Mouse (Mus musculus) bone marrow, adult 2 months (tissue): ENCODE results near the gene Pusl1.

Source experiments
- CTCF ChIP-seq: fragments of 200-500 bp; IDR thresholded peaks from 2 replicates; pipeline ENCODE4 v1.5.1; 2011; ENCODE audit warnings: low read length, control low read depth; ENCODE audit not compliant: control insufficient read depth, insufficient read depth
- POLR2A ChIP-seq: fragments of 200-500 bp; IDR thresholded peaks from 2 replicates; pipeline ENCODE4 v1.6.1; 2011; ENCODE audit warnings: low read depth, mild to moderate bottlenecking, control low read depth, low read length, borderline replicate concordance; ENCODE audit not compliant: control insufficient read depth

DNA sequence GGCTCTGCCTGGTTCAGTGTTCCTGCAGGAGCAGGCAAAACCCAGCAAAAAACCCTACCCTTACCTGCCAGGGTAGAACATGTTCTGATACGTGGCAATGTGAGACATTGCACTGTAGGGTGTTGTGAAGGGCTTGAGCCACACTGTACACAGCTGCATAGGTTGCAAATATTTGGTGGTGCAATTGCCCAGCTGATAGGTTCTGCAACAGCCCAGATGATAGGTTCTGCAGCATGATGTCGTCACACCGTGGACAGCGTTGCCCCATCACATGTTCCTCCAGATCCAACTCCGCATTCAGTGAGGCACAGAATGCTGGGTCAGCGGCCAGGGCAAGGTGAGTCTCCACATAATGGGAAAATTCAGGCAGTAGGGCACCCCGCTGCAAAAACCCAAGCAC, 29.8 kb downstream of the Pusl1 start:
- TF ChIP-seq CTCF: no peak
- no peak for TF ChIP-seq POLR2A
